Mouse (Mus musculus) hindbrain, embryonic 11.5 days (tissue): ENCODE data around the gene Cdc42bpg. TPM values are rescaled to one million over a fixed set of nuclear protein-coding genes. Genes with fewer than 3 reads are reported as not detected.

Experiments
- ATAC-seq: fragments of 200-750 bp; cut with Nextera tagmentation; 2 replicates; pipeline ENCODE4 v1.8.0; 2017; ENCODE audit warnings: mild to moderate bottlenecking, moderate TSS enrichment, moderate library complexity; ENCODE audit not compliant: low FRiP score
- DNase-seq: peaks from one replicate; pipeline ENCODE4 v3.0.0-alpha.2; 2015; ENCODE audit warnings: low spot score
- H3K27ac ChIP-seq: fragments of 300-500 bp; sonication (generic); 2 replicates; pipeline ENCODE4 v1.5.1; 2014; ENCODE audit warnings: mild to moderate bottlenecking, low read depth, low read length
- H3K27me3 ChIP-seq: fragments of 300-500 bp; sonication (generic); 2 replicates; pipeline ENCODE4 v1.6.1; 2014; ENCODE audit warnings: mild to moderate bottlenecking, low read length, moderate library complexity, mixed read lengths; ENCODE audit not compliant: control insufficient read depth, insufficient read depth
- H3K36me3 ChIP-seq: fragments of 300-500 bp; sonication (generic); 2 replicates; pipeline ENCODE4 v1.6.1; 2014; ENCODE audit warnings: mild to moderate bottlenecking, low read length, moderate library complexity, mixed read lengths; ENCODE audit not compliant: control insufficient read depth, insufficient read depth
- H3K4me1 ChIP-seq: fragments of 300-500 bp; sonication (generic); replicated peaks from 2 replicates; pipeline ENCODE4 v1.6.1; 2014; ENCODE audit warnings: low read length, mixed read lengths; ENCODE audit not compliant: control insufficient read depth, insufficient read depth
- H3K4me2 ChIP-seq: fragments of 300-500 bp; sonication (generic); replicated peaks from 2 replicates; pipeline ENCODE4 v1.6.1; 2014; ENCODE audit warnings: mild to moderate bottlenecking, low read depth, low read length
- H3K4me3 ChIP-seq: fragments of 300-500 bp; sonication (generic); 2 replicates; pipeline ENCODE4 v1.5.1; 2014; ENCODE audit warnings: low read depth, low read length
- H3K9ac ChIP-seq: fragments of 300-500 bp; sonication (generic); 2 replicates; pipeline ENCODE4 v1.6.1; 2014; ENCODE audit warnings: low read depth, low read length
- H3K9me3 ChIP-seq: fragments of 300-500 bp; sonication (generic); 2 replicates; pipeline ENCODE4 v1.6.1; 2016; ENCODE audit warnings: low read length; ENCODE audit not compliant: control insufficient read depth
- WGBS: fragments of 180-500 bp; shearing (Covaris S2); extraction: QIAGEN DNeasy Blood & Tissue Kit; methylation state at CpG from one replicate; pipeline ENCODE4 v1.1.7; 2014; 5-methylcytosine and 5-hydroxymethylcytosine counted together
- microRNA counts: library from miRNA; unstranded; fragments of <30 nt; microRNA quantifications from one replicate; lab custom pipeline; 2015
- polyA plus RNA-seq: library from polyadenylated mRNA; unstranded; fragments of >200 nt; fragmentation: Nextera tagmentation; extraction: Ambion mirVana; gene quantifications from 2 replicates; pipeline ENCODE4 v1.2.1, GENCODE M21; 2014

Cdc42bpg gene
- polyA plus RNA-seq, 1 experiment from 2014 or later: 0.82 TPM

GRCm38 (mm10) chr19:6373539-6374400, 67.5 kb downstream of the Cdc42bpg start:
- H3K4me2 ChIP-seq: no peak overlapping the region
- no peaks in the 10 kb centered on the region for H3K4me1 ChIP-seq
- H3K9me3 ChIP-seq: no peaks in the 10 kb centered on the region
- no peak overlapping the region for H3K9ac ChIP-seq
- H3K4me3 ChIP-seq: no peak overlapping the region
- WGBS: 70% methylated on average over 12 of the region's 12 CpGs
- H3K27me3 ChIP-seq: no peaks in the 10 kb centered on the region
- ATAC-seq (0 out of 2 replicates have a peak, but pooled peaks have one; percentile 10), DNase-seq (peak; percentile 88)
- peaks cover 56% of the 10 kb centered on the region for H3K36me3 ChIP-seq
- no peak overlapping the region for H3K27ac ChIP-seq

- H3K27ac ChIP-seq: no peak overlapping the region
- no peak for ATAC-seq
- H3K4me1 ChIP-seq: no peaks in the 10 kb centered on the region
- no peak overlapping the region for H3K4me2 ChIP-seq
- H3K9ac ChIP-seq: no peak overlapping the region
- 99% methylated on average over 9 of the region's 10 CpGs for WGBS
- peaks cover 56% of the 10 kb centered on the region for H3K36me3 ChIP-seq
- H3K9me3 ChIP-seq: no peaks in the 10 kb centered on the region
- H3K27me3 ChIP-seq: no peaks in the 10 kb centered on the region
- no peak overlapping the region for H3K4me3 ChIP-seq
- no peak for DNase-seq
Measured at GRCm38 (mm10) chr19:6374571-6374970, 68.3 kb downstream of the Cdc42bpg start.

MicroRNAs encoded within 50 kb of the gene (microRNA counts, 519-probe panel; counts per million panel counts)
- not detected for microRNA mmu-miR-192 (lab: Ali Mortazavi, UCI)

Other genes starting within 250 kb of the Cdc42bpg start
- gene Mrpl49, start 248.7 kb upstream of the Cdc42bpg start, polyA plus RNA-seq: 81.7 and 86.6 TPM in 2 replicates
- gene Fau, start 248.6 kb upstream of the Cdc42bpg start, polyA plus RNA-seq: 749 and 751 TPM in 2 replicates
- 39.7 and 41.1 TPM in 2 replicates for gene Znhit2, start 245.3 kb upstream of the Cdc42bpg start, polyA plus RNA-seq
- gene Tm7sf2, start 238.1 kb upstream of the Cdc42bpg start, polyA plus RNA-seq: 36.0 and 38.1 TPM in 2 replicates
- 47.4 and 49.7 TPM in 2 replicates for gene Vps51, start 229.2 kb upstream of the Cdc42bpg start, polyA plus RNA-seq
- not detected in 2 replicates for gene Tmem262, start 226.4 kb upstream of the Cdc42bpg start, polyA plus RNA-seq
- gene Gm28374, start 224.2 kb upstream of the Cdc42bpg start, polyA plus RNA-seq: 1.4 and 1.7 TPM in 2 replicates
- 70.1 and 77.8 TPM in 2 replicates for gene Zfpl1, start 221.5 kb upstream of the Cdc42bpg start, polyA plus RNA-seq
- gene Cdca5, start 221.5 kb upstream of the Cdc42bpg start, polyA plus RNA-seq: 45.8 and 51.5 TPM in 2 replicates
- 0.49 and 0.62 TPM in 2 replicates for gene AC131692.1, start 212.0 kb upstream of the Cdc42bpg start, polyA plus RNA-seq
- gene Naaladl1, start 200.7 kb upstream of the Cdc42bpg start, polyA plus RNA-seq: 0.38 and 0.59 TPM in 2 replicates
- 62.6 and 62.9 TPM in 2 replicates for gene Sac3d1, start 187.8 kb upstream of the Cdc42bpg start, polyA plus RNA-seq
- 26.9 and 32.4 TPM in 2 replicates for gene Snx15, start 178.2 kb upstream of the Cdc42bpg start, polyA plus RNA-seq
- gene Batf2, start 165.5 kb upstream of the Cdc42bpg start, polyA plus RNA-seq: 0.32 TPM in 1 of 2 replicates, not detected in the other
- 80.0 and 82.4 TPM in 2 replicates for gene Arl2, start 164.9 kb upstream of the Cdc42bpg start, polyA plus RNA-seq
- gene Majin, start 122.1 kb upstream of the Cdc42bpg start, polyA plus RNA-seq: not detected in 2 replicates
- gene Gpha2, start 80.1 kb upstream of the Cdc42bpg start, polyA plus RNA-seq: 0.71 and 0.98 TPM in 2 replicates
- gene Ppp2r5b, start 70.6 kb upstream of the Cdc42bpg start, polyA plus RNA-seq: 42.1 and 46.8 TPM in 2 replicates
- 7.0 and 8.1 TPM in 2 replicates for gene Atg2a, start 64.8 kb upstream of the Cdc42bpg start, polyA plus RNA-seq
- gene Ehd1, start 29.7 kb upstream of the Cdc42bpg start, polyA plus RNA-seq: 62.6 and 67.4 TPM in 2 replicates
- gene Men1, start 28.5 kb downstream of the Cdc42bpg start, polyA plus RNA-seq: 43.0 and 51.3 TPM in 2 replicates
- gene Map4k2, start 34.7 kb downstream of the Cdc42bpg start, polyA plus RNA-seq: 6.7 and 8.5 TPM in 2 replicates
- 156 and 178 TPM in 2 replicates for gene Sf1, start 57.2 kb downstream of the Cdc42bpg start, polyA plus RNA-seq
- 1.6 and 2.1 TPM in 2 replicates for gene Pygm, start 77.9 kb downstream of the Cdc42bpg start, polyA plus RNA-seq
- 16.0 and 18.0 TPM in 2 replicates for gene Rasgrp2, start 92.9 kb downstream of the Cdc42bpg start, polyA plus RNA-seq
- gene Nrxn2, start 112.3 kb downstream of the Cdc42bpg start, polyA plus RNA-seq: 13.6 and 14.3 TPM in 2 replicates
- gene Slc22a12, start 236.6 kb downstream of the Cdc42bpg start, polyA plus RNA-seq: not detected in 2 replicates